24 mouse cellular contexts compared by ENCODE assay signal in genomic region chr4:142501177-142501576, GRCm38 (mm10).
"Had no signal": no experiment of that assay in that cellular context is flagged by ENCODE, and none has a peak within 500 bp of the region (broad histone marks: within the 10 kb centered on the region; RNA-seq: fewer than 3 reads in every experiment).

No protein-coding gene starts in this region.

- H3K4me3 ChIP-seq: layer of hippocampus, adult 2 months; limb, embryonic 10.5 days; limb, embryonic 13.5 days; liver, embryonic 12.5 days; liver, embryonic 15.5 days; lung, embryonic 15.5 days; megakaryocyte, embryonic 14.5 days; midbrain, embryonic 10.5 days; midbrain, embryonic 13.5 days had no signal

- H3K9ac ChIP-seq: limb, embryonic 13.5 days; liver, embryonic 12.5 days; liver, embryonic 15.5 days; lung, embryonic 15.5 days; midbrain, embryonic 13.5 days had no signal

- H3K4me2 ChIP-seq: limb, embryonic 13.5 days; liver, embryonic 12.5 days; liver, embryonic 15.5 days; lung, embryonic 15.5 days; midbrain, embryonic 13.5 days had no signal

- H3K9me3 ChIP-seq: limb, embryonic 10.5 days; limb, embryonic 13.5 days; liver, embryonic 12.5 days; liver, embryonic 15.5 days; lung, embryonic 15.5 days; midbrain, embryonic 10.5 days; midbrain, embryonic 13.5 days had no signal

- ATAC-seq: liver, embryonic 12.5 days; midbrain, embryonic 13.5 days had no signal

- H3K27me3 ChIP-seq: liver, embryonic 15.5 days; megakaryocyte, embryonic 14.5 days had no signal

- H3K36me3 ChIP-seq: limb, embryonic 10.5 days; limb, embryonic 13.5 days; liver, embryonic 12.5 days; liver, embryonic 15.5 days; lung, embryonic 15.5 days; midbrain, embryonic 10.5 days; midbrain, embryonic 13.5 days had no signal

- H3K27ac ChIP-seq: kidney, postnatal 0 days; layer of hippocampus, adult 2 months; limb, embryonic 10.5 days; limb, embryonic 13.5 days; liver, embryonic 12.5 days; liver, embryonic 15.5 days; lung, embryonic 15.5 days; midbrain, embryonic 10.5 days; midbrain, embryonic 13.5 days; stomach, postnatal 0 days had no signal

- H3K4me1 ChIP-seq: liver, embryonic 12.5 days; liver, embryonic 15.5 days; lung, embryonic 15.5 days; megakaryocyte, embryonic 14.5 days had no signal

- DNase-seq: kidney, adult 9 months; kidney, postnatal 25 days; layer of hippocampus, adult 9-11 months; liver; lung, adult 18-20 months; lung, postnatal 10 days; lung, postnatal 36 days; right cerebral cortex, adult 18-20 months; right cerebral cortex, postnatal 14 days; right cerebral cortex, postnatal 4 days; thymus, adult 2 months; thymus, postnatal 14 days; thymus, postnatal 4 days had no signal
